Mouse (Mus musculus) urinary bladder, adult 2 months (tissue): ENCODE measurements around the gene Irak2. TPM values are rescaled to one million over a fixed set of nuclear protein-coding genes. Genes with fewer than 3 reads are reported as not detected.
A peak's percentile ranks its signal among the peaks of the same experiment; 100 is the strongest.

Source experiments
- DNase-seq: peaks from one replicate; pipeline ENCODE4 v3.0.0; 2022; ENCODE audit warnings: low spot score
- polyA plus RNA-seq: library from polyadenylated mRNA; depleted of rRNA; stranded (reverse); fragments of >200 nt; gene quantifications from 2 replicates; pipeline ENCODE4 v1.2.3, GENCODE M21; 2012; rRNA removed

Irak2 gene
- polyA plus RNA-seq = 69.3 and 91.4 TPM in 2 replicates

GRCm38 (mm10) chr6:113638302-113639040 is at the start of gene Irak2:
TSS of gene Irak2 (plus strand) at chr6:113638467.
- peak; percentile 95 for DNase-seq

- no peak for DNase-seq
Measured at GRCm38 (mm10) chr6:113592637-113593036, 45.6 kb upstream of the Irak2 start.

GRCm38 (mm10) chr6:113597945-113598344 is 40.3 kb upstream of the Irak2 start:
- DNase-seq = no peak

GRCm38 (mm10) chr6:113599833-113600232 is 38.4 kb upstream of the Irak2 start:
- DNase-seq = no peak

- DNase-seq = no peak
Measured at GRCm38 (mm10) chr6:113600543-113601139, 37.6 kb upstream of the Irak2 start, which contains the start of gene Fancd2os. TSS of gene Fancd2os (minus strand) at chr6:113600715.

GRCm38 (mm10) chr6:113602821-113603220 is 35.4 kb upstream of the Irak2 start:
- no peak for DNase-seq

GRCm38 (mm10) chr6:113603993-113604392 is 34.3 kb upstream of the Irak2 start:
- DNase-seq = no peak

- peak; percentile 80 for DNase-seq
Measured at GRCm38 (mm10) chr6:113604432-113605223, 33.6 kb upstream of the Irak2 start, which contains the start of gene Brk1. TSS of gene Brk1 (plus strand) at chr6:113604772.

GRCm38 (mm10) chr6:113605224-113605545 is 33.1 kb upstream of the Irak2 start:
- no peak for DNase-seq

- DNase-seq = no peak
Measured at GRCm38 (mm10) chr6:113608871-113609270, 29.4 kb upstream of the Irak2 start.

- no peak for DNase-seq
Measured at GRCm38 (mm10) chr6:113609293-113609692, 29.0 kb upstream of the Irak2 start.

GRCm38 (mm10) chr6:113612258-113612969 is 25.9 kb upstream of the Irak2 start:
- no peak for DNase-seq

GRCm38 (mm10) chr6:113614152-113614551 is 24.1 kb upstream of the Irak2 start:
- DNase-seq = no peak

GRCm38 (mm10) chr6:113614997-113615396 is 23.3 kb upstream of the Irak2 start:
- no peak for DNase-seq

GRCm38 (mm10) chr6:113615489-113615888 is 22.8 kb upstream of the Irak2 start:
- DNase-seq = no peak

- no peak for DNase-seq
Measured at GRCm38 (mm10) chr6:113623386-113623785, 14.9 kb upstream of the Irak2 start.

GRCm38 (mm10) chr6:113623941-113624751 is 14.1 kb upstream of the Irak2 start, which contains the start of gene Vhl:
TSS of gene Vhl (plus strand) at chr6:113623959.
- peak; percentile 90 for DNase-seq

- DNase-seq = no peak
Measured at GRCm38 (mm10) chr6:113624989-113625770, 13.1 kb upstream of the Irak2 start.

GRCm38 (mm10) chr6:113630322-113630721 is 7.9 kb upstream of the Irak2 start:
- DNase-seq = no peak

GRCm38 (mm10) chr6:113632863-113633262 is 5.4 kb upstream of the Irak2 start:
- no peak for DNase-seq
